Comparison of ENCODE assay signal across 14 mouse cellular contexts in the genomic region with DNA sequence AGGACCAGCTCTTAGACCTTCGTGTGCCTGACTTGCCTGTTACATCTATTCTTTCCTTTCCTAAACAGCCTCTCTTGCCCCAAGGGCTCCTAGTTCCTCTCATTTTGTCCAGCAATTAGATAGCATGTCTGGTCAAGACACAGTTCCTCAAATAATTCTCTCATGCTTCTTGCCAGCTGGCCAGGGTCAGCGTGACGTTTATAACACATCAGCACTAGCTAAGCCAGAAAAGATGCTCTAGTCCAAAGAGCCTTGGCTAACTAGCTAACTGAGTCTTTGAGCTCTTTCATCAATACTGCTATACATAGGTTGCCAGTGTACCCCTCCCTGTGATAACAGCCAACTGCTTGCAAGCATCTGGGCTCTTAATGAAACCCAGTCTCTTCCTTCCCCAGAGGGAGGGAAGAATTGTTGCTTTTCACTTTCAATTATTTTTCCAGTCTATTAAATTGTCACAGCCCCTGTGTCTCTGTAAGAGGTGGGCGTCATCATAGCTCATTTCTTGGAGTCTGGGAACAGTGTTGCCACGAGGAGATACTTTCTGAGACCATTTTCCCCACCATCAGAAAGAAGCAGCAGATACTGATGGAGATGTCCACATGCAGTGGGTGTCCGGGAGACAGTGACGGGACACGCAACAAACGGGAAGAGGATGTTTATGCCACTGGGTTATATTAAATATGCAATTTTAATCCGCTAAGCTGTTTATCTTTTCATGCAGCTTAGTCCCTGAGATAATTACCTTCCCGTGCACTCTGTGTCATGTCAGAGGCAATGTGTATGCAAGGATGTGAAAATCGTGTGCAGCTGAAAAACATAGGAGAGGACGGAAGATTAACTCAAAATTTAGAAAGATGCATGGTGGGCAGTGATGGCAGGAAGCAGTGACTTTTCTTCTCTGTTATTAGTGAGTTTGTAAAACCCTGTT.
A peak's percentile ranks its signal among the peaks of the same experiment; 100 is the strongest.
DNase-seq lines count a peak whose midpoint lies in the region; ATAC-seq and TF ChIP-seq lines count a peak whose summit lies in the region.
"Had no signal": no experiment of that assay in that cellular context is flagged by ENCODE, and none has a peak within 500 bp of the region (broad histone marks: within the 10 kb centered on the region; RNA-seq: fewer than 3 reads in every experiment).

No protein-coding gene starts in this region.

- no peak overlapping the region for H3K4me3 ChIP-seq in forebrain, postnatal 0 days (ENCODE audit: low read depth, low read length)
- no peak overlapping the region for H3K4me3 ChIP-seq in forebrain, embryonic 10.5 days
- H3K4me3 ChIP-seq in midbrain, embryonic 13.5 days (replicated peaks): no peak overlapping the region
- no peak overlapping the region for H3K4me3 ChIP-seq in midbrain, embryonic 10.5 days
- H3K4me3 ChIP-seq: megakaryocyte, embryonic 14.5 days had no signal

- no peaks in the 10 kb centered on the region for H3K27me3 ChIP-seq in forebrain, postnatal 0 days (ENCODE audit: insufficient read depth, low read length)
- no peaks in the 10 kb centered on the region for H3K27me3 ChIP-seq in forebrain, embryonic 10.5 days (ENCODE audit: poor library complexity, severe bottlenecking)
- no peaks in the 10 kb centered on the region for H3K27me3 ChIP-seq in midbrain, embryonic 13.5 days
- no peaks in the 10 kb centered on the region for H3K27me3 ChIP-seq in midbrain, embryonic 10.5 days (ENCODE audit: low read depth, poor library complexity, severe bottlenecking)
- H3K27me3 ChIP-seq: megakaryocyte, embryonic 14.5 days had no signal

- H3K4me2 ChIP-seq in forebrain, postnatal 0 days (ENCODE audit: low read depth): no peak overlapping the region
- H3K4me2 ChIP-seq in midbrain, embryonic 13.5 days (replicated peaks): no peak overlapping the region
- H3K4me2 ChIP-seq: liver, embryonic 11.5 days had no signal

- no peak overlapping the region for H3K27ac ChIP-seq in forebrain, postnatal 0 days (ENCODE audit: low read depth, low read length)
- no peak overlapping the region for H3K27ac ChIP-seq in forebrain, embryonic 10.5 days
- peak overlapping the region; percentile 52; the same call in 1 of the 2 replicates for H3K27ac ChIP-seq in midbrain, embryonic 13.5 days
- H3K27ac ChIP-seq in midbrain, embryonic 10.5 days (replicated peaks): no peak overlapping the region

- no peaks in the 10 kb centered on the region for H3K4me1 ChIP-seq in forebrain, postnatal 0 days (ENCODE audit: insufficient read depth)
- no peaks in the 10 kb centered on the region for H3K4me1 ChIP-seq in forebrain, embryonic 10.5 days
- peaks cover 3% of the 10 kb centered on the region; the same call in 1 of the 2 replicates for H3K4me1 ChIP-seq in midbrain, embryonic 13.5 days (replicated peaks)
- no peaks in the 10 kb centered on the region for H3K4me1 ChIP-seq in midbrain, embryonic 10.5 days
- H3K4me1 ChIP-seq: megakaryocyte, embryonic 14.5 days had no signal

- no peak for DNase-seq in forebrain, postnatal 0 days
- DNase-seq in forebrain, embryonic 10.5 days (ENCODE audit: extremely low spot score, low spot score): no peak
- no peak for DNase-seq in midbrain, embryonic 10.5 days (ENCODE audit: low spot score)
- peak; percentile 47 for DNase-seq in heart, postnatal 4 days
- DNase-seq in retina, postnatal 1 day: peak; percentile 28
- DNase-seq in spleen, postnatal 14 days (ENCODE audit: low spot score in 2 of 2): no peak
- DNase-seq in left cerebral cortex, adult 11 months (ENCODE audit: low spot score): no peak
- DNase-seq: adrenal gland, postnatal 10 days; cerebellum, adult 11-12 months; embryo, embryonic 11 days; layer of hippocampus, postnatal 36 days had no signal

- TF ChIP-seq CTCF in forebrain, postnatal 0 days (IDR thresholded peaks at IDR 0.05; ENCODE audit: low read depth): no peak

- H3K36me3 ChIP-seq in forebrain, postnatal 0 days (ENCODE audit: insufficient read depth): no peaks in the 10 kb centered on the region
- H3K36me3 ChIP-seq in forebrain, embryonic 10.5 days (replicated peaks): no peaks in the 10 kb centered on the region
- no peaks in the 10 kb centered on the region for H3K36me3 ChIP-seq in midbrain, embryonic 13.5 days
- no peaks in the 10 kb centered on the region for H3K36me3 ChIP-seq in midbrain, embryonic 10.5 days

- ATAC-seq in forebrain, postnatal 0 days: peak; percentile 50
- peak; percentile 58 for ATAC-seq in midbrain, embryonic 13.5 days

- no peaks in the 10 kb centered on the region for H3K9me3 ChIP-seq in forebrain, postnatal 0 days (ENCODE audit: low read length)
- H3K9me3 ChIP-seq in forebrain, embryonic 10.5 days: no peaks in the 10 kb centered on the region
- H3K9me3 ChIP-seq in midbrain, embryonic 13.5 days: no peaks in the 10 kb centered on the region
- H3K9me3 ChIP-seq in midbrain, embryonic 10.5 days (replicated peaks): no peaks in the 10 kb centered on the region

- no peak overlapping the region for H3K9ac ChIP-seq in forebrain, postnatal 0 days
- no peak overlapping the region for H3K9ac ChIP-seq in midbrain, embryonic 13.5 days (replicated peaks)

- 55% methylated on average over 13 of the region's 13 CpGs for WGBS in forebrain, postnatal 0 days
- 90% methylated on average over 13 of the region's 13 CpGs for WGBS in forebrain, embryonic 10.5 days
- 63% methylated on average over 13 of the region's 13 CpGs for WGBS in midbrain, embryonic 13.5 days
- WGBS in midbrain, embryonic 10.5 days: 91% methylated on average over 13 of the region's 13 CpGs

Comparison
In these comparisons a context has a peak if more than half of its experiments do, and no peak if none do; other contexts are left out.
1. DNase-seq: peak in heart, postnatal 4 days (single experiment) and retina, postnatal 1 day (single experiment); none in forebrain, postnatal 0 days (single experiment), forebrain, embryonic 10.5 days (single experiment), midbrain, embryonic 10.5 days (single experiment), spleen, postnatal 14 days (0 of 2) and left cerebral cortex, adult 11 months (single experiment).